Mouse (Mus musculus) heart, postnatal 36 days (tissue): ENCODE measurements at regions not wholly inside any gene's neighbourhood (a gene's known extent, or its start where the extent isn't known, plus 50 kb on each side); places are given as distances from the start of the nearest gene placed in this dataset.
"Not testable (repeated sequence)": the region's sequence is repeated elsewhere in the genome, so short reads cannot be mapped to it uniquely, and the experiment has no call there.

Experiments used
- DNase-seq, 2 experiments: peaks; one replicate each; pipeline ENCODE4 v3.0.0; 2021 to 2022
- intact Hi-C: fragments of 180-260 bp; cut with DNase I; formaldehyde crosslinking; loops from one replicate; pipeline ENCODE4 v1.15.1; 2025

DNA sequence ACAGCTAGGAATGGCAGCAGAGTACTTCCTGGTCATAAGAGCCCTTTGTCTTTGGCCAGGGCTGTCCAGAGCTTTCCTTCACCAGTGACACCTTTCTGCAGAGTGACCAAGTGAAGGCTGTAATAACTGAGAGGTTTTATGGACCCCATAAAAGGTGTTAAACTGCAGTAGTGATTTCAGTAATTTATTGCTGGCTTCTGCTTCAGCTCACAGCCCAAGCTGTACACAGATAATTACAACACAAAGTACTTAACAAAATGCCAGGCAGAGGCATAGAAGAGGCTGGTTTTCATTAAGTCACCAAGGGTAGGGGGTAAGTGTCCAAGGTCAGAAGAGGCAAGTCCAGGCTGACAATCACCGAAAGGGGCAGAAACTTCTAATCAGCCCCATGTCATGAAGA is 83.8 kb downstream of the Eif4e start:
- intact Hi-C loops, result no loop called here
- DNase-seq, result no peak

- intact Hi-C loops, result no loop called here
- DNase-seq, result no peak
Measured at GRCm38 (mm10) chr3:138612884-138613653, 87.1 kb downstream of the Eif4e start.

DNA sequence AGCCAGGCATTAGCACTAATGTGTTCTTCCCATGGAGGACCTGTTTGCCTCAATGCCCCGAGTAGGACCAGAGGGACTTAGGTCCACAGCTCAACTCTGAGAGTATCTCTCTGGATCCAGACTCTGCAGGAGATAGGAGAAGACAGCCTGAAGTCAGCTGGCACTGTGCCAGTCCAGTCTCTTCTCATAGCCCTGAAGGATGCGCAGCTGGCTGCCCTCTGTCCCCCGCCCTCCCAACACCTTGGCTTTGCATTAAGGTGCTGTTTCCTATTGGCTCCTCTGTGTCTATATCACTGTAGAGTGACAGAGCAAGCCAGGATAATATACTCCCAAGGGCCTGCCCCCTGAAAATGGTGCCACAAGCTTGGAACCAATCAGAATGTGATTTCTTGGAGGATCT is 87.7 kb downstream of the Eif4e start:
- intact Hi-C loops, result no loop called here
- DNase-seq, result no peak

- DNase-seq, result no peak
- intact Hi-C loops, result no loop called here
Measured at GRCm38 (mm10) chr3:138614899-138615298, 88.9 kb downstream of the Eif4e start.

GRCm38 (mm10) chr3:138620263-138620662 is 94.3 kb downstream of the Eif4e start:
- intact Hi-C loops, result loop anchor here (5.0 kb wide), 1 partner anchor 113 kb away; no protein-coding TSS in a partner anchor
- DNase-seq, result no peak

GRCm38 (mm10) chr3:138624128-138624527 is 98.1 kb downstream of the Eif4e start:
- intact Hi-C loops, result loop anchor here (5.0 kb wide), 1 partner anchor 117 kb away; no protein-coding TSS in a partner anchor
- DNase-seq, result no peak

GRCm38 (mm10) chr3:138626230-138626629 is 100.3 kb downstream of the Eif4e start:
- intact Hi-C loops, result no loop called here
- no peak for DNase-seq

GRCm38 (mm10) chr3:138630231-138630630 is 104.3 kb downstream of the Eif4e start:
- intact Hi-C loops, result no loop called here
- DNase-seq, result no peak

- DNase-seq, result no peak
- intact Hi-C loops, result no loop called here
Measured at GRCm38 (mm10) chr3:138632086-138632485, 106.1 kb downstream of the Eif4e start.

- peak in 1 of 2 experiments; percentile 43 for DNase-seq
- intact Hi-C loops, result loop anchor here (5.0 to 10.0 kb wide), 3 partner anchors 193 to 550 kb away; no protein-coding TSS in a partner anchor
Measured at GRCm38 (mm10) chr3:138642026-138642425, 100.0 kb upstream of the Tspan5 start.

DNA sequence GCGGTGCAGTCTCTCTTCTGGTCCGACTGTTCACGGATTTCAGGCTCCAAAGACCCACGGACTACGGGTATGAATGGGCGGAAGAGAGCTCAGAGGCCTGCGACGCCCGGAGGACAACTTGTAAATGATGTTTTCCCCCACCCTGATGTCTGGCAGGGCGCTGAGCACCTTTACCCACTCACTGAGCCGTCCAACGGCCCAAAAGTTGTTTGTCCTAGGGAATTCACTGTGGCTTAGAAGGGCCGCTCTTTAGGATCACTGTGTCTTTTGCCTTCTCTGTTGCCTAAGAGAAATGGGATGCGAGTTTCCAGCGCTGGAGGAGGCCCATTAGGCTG is 98.1 kb upstream of the Tspan5 start:
- intact Hi-C loops, result loop anchor here (5.0 to 10.0 kb wide), 3 partner anchors 191 to 548 kb away; no protein-coding TSS in a partner anchor
- no peak for DNase-seq

DNA sequence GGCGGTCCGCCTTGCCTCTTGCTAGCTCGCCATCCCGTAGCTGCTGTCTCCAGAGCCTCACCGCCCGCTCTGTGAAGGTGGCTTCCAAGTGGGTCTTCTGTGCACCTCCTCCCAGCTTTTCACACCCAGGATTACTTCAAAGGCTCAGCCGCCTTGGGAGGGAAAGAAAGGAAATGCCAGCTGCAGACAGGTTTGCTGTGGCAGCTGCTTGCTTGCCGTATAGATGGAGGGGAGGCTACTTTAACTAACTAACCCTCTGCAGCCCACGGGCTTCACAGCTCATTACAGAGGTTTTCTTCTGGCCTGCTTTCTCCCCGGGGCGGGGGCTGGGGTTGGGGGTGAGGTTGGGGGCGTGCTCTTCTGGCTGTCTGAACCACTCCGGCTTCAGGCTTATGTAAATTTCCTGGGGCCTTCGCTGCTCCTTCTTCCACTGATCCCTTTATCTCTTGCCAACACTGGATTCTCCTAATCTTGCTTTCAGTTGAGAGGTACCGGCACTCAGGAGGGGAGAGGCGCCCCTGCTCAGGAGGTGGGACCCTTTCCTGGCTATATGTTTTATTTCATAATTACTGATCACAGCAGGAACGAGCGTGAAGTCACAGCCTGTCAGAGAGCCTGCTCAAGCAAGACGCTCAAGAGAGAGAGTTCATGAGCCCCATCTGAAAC is 97.6 kb upstream of the Tspan5 start:
- peak in 1 of 2 experiments; percentile 13 for DNase-seq

DNA sequence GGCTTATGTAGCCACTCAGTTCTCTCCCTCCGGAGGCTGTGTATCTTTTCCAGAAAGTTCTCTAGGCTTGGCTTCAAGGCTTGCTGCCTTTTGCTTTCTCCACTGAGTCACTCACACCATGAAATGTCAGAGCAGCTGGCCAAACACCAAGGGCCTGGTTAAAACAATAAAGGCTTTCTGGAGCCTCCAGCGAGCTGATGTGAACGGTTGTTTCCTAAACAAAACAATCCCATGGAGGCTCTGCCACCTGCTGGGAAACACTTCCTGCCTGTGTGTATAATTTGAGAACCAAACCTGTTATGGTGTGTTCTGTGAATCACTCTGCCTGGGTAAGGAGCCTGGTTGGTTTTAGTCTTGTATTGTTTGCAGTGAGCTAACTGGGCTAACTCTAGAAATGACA is 96.7 kb upstream of the Tspan5 start:
- DNase-seq, result peak in 1 of 2 experiments; percentile 40
- intact Hi-C loops, result loop anchor here (10.0 kb wide), 1 partner anchor 189 kb away; no protein-coding TSS in a partner anchor

More for the DNA sequence above, 97.6 kb upstream of the Tspan5 start:
- intact Hi-C loops, result loop anchor here (5.0 to 10.0 kb wide), 3 partner anchors 190 to 548 kb away; no protein-coding TSS in a partner anchor

DNA sequence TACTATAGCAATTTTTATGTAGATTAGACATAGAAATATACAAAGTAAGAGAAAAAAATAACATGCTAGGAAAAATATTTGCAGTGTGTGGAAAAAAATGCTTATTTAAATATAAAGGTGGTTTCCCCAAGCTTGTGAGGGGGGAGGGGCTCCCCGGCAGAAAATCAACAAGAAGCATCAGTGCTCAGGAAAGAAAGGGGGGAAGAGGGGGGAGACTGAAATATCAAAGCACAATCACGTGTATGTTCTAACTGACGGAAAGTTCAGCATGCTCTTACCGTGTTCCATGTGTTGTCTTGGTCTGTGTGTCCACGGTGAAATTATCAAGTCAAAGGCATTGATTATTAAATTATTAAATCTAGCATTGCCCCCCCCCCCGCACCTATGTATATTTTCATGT is 92.3 kb upstream of the Tspan5 start:
- no peak for DNase-seq
- intact Hi-C loops, result loop anchor here (10.0 kb wide), 1 partner anchor 185 kb away; no protein-coding TSS in a partner anchor

DNA sequence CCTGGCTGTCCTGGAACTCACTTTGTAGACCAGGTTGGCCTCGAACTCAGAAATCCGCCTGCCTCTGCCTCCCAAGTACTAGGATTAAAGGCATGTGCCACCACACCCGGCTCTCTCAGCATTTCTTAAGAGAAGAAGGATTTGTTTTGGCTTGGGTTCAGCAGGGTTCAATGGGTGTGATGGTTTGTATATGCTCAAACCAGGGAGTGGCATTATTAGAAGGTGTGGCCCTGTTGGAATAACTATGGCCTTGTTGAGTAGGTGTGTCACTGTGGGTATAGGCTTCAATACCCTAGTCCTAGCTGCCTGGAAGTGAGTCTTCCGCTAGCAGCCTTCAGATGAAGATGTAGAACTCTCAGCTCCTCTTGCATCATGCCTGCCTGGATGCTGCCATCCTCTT is 91.3 kb upstream of the Tspan5 start:
- intact Hi-C loops, result not testable (repeated sequence)

GRCm38 (mm10) chr3:138651361-138652205 is 90.4 kb upstream of the Tspan5 start:
- intact Hi-C loops, result no loop called here
- DNase-seq, result no peak

More for the DNA sequence above, 91.3 kb upstream of the Tspan5 start:
- DNase-seq, result not testable (repeated sequence)

DNA sequence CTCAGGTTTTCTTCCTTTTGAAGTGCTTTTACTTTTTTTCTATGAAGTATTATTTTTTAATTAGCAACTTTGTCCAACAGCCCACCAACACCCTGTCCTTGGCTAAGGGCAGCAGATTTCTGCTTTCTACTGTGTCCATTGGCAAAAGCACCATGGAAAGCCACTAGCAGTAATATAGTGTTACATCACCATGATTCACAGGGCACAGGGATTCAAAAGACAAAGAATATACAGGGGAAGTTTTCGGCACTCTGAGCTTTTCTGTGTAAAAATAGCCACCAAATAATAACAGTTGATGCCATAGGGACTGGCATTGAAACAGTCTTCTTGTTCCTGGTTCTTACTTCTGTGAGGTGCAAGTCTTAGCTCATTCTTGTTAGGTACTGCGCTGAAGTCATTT is 89.8 kb upstream of the Tspan5 start:
- intact Hi-C loops, result no loop called here
- no peak for DNase-seq

GRCm38 (mm10) chr3:138652685-138653084 is 89.3 kb upstream of the Tspan5 start:
- intact Hi-C loops, result no loop called here
- DNase-seq, result no peak

GRCm38 (mm10) chr3:138653549-138654246 is 88.3 kb upstream of the Tspan5 start:
- no peak for DNase-seq
- intact Hi-C loops, result no loop called here
